Mouse (Mus musculus) liver (tissue): ENCODE measurements around the gene H2-T23.
"Not testable (repeated sequence)": the region's sequence is repeated elsewhere in the genome, so short reads cannot be mapped to it uniquely, and the experiment has no call there.

Experiments used
- DNase-seq: peaks from one replicate; pipeline ENCODE4 v3.0.0-alpha.2; 2020; ENCODE audit warnings: mixed read lengths

H2-T23 gene

DNA sequence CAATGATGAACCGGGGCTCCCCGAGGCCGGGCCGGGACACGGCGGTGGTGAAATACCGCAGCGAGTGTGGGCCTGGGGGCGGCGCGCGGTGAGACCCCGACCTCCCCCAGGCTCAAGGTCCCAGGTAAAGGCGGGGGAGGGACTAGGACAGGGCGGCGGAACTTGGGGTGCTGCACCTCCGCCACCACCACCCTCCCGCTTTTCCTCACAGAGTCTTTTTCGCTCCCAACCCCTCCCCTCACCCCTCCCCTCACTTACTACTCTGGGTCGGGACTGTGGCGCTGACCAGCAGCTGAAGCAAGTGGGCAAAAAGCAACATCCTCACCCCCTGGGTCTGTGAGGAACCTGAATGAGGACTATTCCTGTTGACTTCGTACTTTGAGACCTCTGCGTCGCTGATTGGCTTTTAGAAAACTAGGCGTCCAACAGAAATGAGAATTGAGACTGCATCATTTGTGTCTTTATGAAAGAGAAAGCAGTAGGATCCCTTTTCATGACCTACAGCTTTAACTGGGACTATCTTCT, at the start of gene H2-T23:
H2-T23 (minus strand) TSS at position 505 of the 525 bp plus-strand sequence.
- DNase-seq: peak; percentile 58

DNA sequence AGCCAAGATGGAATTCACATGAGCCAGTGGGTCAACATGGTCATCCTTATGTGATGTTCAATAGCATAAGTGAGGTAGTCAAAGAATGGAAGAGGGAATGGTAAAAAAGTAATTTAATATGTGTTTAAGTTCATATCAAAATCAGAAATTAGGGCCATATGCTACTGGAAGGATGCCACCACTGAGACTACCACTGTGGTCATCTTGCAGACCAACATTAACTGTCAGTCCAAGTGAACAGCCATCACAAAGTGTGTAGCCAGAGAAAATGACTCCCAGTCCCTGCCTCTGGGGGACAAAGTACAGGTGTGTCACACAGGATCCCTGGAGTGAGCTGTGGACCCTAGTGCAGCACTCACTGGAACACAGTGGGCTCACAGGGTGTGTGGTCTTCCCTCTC, 49.2 kb upstream of the H2-T23 start:
- not testable (repeated sequence) for DNase-seq

DNA sequence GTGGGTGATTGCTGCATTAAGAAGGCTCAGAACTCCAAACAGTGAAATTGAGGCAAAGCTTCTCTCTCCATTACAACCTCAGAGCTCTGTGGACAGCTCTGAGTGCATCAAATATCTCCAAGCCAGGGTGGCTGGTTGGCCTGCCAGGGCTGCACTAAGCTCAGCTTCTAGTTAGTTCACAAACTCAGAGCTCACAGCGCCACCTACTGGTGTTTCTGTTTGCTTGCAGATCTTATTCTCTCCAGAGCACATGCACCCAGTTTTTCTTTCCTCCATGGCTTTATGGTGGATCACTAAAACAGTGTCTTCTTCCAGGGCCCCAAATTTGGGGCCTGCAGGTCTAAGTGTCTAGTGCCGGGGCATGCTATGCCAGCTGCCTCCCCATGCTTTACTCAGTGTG, 28.2 kb upstream of the H2-T23 start:
- peak; percentile 81 for DNase-seq

DNA sequence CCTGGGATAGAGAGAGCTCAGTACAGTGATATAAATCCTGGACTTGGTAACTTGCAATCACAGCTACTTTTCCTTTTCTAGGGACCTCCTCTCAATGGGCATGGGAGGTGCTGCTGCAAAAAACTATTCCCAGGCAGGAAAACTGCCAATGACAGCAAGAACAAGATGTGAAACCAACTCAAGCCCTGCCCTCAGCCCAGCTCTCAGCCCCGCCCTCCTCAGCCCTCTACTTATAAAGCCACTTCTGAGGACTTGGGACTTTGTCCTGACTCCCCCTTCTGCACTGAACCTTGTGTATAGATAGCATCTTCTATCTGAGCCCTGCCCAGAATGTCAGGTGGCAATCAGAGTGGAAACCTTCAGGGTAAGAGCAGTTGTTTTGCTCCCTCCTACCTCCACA, 25.7 kb upstream of the H2-T23 start, which contains the start of gene Gm11127:
Gm11127 (minus strand) TSS at position 10 of the 400 bp plus-strand sequence.
- DNase-seq: not testable (repeated sequence)

DNA sequence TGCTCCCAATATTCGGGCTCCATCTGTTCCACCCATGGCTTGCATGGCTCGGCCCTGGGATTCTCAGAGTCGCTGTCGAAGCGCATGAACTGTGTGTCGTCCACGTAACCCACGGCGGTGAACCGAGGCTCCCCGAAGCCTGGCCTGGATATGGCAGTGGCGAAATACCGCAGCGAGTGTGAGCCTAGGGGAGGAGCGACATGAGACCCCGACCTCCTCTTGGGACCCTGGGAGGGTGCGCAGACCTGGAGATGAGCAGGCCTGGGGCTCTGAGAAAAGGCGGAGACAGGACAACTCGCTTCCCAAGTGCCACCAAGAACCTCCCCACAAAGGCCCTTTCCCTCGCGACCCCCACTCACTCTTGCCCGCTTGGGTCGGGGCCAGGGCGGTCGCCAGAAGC, 25.3 kb upstream of the H2-T23 start:
- not testable (repeated sequence) for DNase-seq

DNA sequence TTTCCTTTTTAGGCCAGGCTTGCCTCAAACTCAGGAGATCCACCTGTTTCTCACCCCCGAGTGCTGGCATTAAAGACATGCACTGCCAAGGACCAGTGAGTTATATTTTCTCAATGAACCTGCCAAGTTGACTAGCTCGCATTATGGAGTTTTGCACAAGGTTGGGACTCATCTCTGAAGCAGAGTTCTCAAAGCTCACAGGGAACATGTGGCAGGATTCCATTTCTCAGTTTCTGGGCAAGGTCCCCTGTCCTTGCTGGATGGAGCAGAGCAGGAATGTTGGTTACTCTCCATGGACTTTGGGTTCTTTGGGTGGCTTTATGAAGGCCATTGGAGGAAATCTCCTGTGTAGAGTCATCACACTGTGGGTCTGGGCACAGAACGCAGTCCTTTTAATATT, 10.6 kb upstream of the H2-T23 start:
- no peak for DNase-seq

DNA sequence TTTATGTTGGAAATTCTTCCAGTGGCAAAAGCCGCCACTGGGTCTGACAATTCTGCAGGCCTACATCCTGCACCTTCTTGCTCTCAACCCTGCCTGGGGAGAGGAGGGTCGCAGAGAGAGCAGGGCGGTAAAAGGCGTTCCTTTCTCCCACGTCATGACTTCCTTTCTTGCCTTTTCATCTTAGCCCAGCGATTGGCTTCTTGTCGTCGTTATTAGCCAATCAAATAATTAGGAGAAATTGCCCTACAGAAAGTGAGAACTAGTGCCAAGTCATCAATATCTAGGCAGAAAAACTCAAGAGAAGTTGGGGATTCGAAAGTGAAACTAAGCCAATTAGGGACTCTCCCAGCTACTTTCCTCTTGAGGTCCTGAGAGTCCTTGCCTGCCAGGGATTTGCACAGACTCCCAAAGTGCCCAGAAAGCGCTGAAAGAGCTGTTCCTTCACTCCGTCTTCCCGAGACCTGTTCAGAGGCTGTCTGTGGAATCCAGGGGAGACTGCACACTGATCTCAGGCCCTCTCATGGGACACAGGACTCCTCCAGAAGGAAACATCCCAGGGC, 10.0 kb upstream of the H2-T23 start, which contains the start of the genes H2-T22 and Gm6034:
H2-T22 (minus strand) TSS at position 138 of the 560 bp plus-strand sequence.
Gm6034 (plus strand) TSS at position 352 of the 560 bp plus-strand sequence.
- DNase-seq: peak; percentile 69

DNA sequence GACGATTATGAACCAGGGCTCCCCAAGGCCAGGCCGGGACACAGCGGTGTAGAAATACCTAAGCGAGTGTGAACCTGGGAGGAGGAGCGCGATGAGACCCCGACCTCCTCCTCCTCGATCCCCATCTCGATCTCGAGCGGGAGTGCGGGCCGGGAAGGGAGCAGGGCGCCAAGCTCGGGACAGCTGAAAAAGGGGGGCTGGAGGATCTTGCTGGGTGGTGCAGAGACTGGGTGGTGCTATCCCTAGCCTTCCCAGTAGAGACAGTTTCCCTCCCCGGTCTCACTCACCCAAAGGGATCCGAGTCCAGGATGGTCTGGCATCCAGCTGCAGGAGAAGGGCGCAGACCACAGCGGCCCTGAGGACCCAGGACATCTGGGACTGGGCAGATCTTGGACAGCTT, 9.4 kb upstream of the H2-T23 start:
- not testable (repeated sequence) for DNase-seq

DNA sequence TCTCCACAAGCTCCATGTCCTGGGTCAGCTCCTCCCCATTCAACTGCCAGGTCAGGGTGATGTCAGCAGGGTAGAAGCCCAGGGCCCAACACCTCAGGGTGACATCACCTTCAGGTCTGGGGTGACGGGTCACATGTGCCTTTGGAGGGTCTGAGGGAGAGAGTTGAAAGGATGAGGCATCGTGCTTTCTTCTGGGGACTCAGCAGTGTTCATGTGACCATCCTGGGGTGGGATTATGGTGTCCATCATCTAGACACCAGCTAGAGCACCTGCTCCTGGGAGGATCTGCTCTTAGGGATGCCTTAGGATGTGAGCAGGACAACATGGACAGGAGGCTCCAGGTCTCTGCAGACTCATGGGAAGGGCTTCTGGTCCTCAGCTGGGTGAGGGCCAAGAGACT, 7.9 kb upstream of the H2-T23 start:
- DNase-seq: not testable (repeated sequence)

DNA sequence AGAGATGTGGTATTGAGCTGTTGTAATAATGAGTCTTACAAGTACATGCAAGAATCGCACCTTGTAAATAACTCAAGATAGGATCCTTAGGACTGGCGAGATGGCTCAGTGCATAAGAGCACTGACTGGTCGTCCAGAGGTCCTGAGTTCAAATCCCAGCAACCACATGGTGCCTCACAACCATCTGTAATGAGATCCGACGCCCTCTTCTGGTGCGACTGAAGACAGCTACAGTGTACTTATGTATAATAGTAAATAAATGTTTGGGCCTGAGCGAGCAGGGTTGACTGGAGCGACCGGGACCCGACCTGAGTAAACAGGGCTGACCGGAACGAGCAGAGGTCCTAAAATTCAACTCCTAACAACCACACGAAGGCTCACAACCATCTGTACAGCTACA, 3.5 kb upstream of the H2-T23 start:
- DNase-seq: not testable (repeated sequence)

DNA sequence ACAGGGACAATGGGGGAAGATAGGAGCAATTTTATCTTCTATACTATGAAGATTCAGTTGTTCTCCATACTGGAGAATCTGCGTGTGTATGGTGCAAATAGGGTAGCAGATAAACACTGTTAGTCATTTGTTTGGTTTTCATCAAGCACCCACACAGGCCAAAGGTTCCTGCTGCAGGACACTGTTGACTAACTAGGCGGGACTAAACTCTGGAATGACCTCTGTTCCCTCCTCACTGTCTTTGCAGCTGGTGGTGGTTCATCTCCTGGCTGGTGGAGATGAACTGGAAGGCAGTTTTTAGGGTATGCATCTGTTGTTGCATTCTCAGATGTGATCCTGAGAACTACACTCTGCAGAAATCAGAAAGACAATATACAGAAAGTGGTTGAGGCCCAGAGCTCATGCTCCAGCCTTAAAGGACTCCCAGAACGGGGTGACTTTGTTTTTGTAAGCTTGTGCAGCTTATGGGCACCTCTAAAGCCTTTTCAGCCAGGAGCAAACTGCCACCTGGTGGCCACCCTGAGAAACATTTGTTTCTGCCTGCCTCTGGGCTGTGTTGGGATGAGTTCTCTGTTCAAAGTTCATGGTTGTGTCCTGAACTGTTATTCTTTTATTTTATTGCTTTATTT, 2.5 kb upstream of the H2-T23 start:
- peak; percentile 71 for DNase-seq

DNA sequence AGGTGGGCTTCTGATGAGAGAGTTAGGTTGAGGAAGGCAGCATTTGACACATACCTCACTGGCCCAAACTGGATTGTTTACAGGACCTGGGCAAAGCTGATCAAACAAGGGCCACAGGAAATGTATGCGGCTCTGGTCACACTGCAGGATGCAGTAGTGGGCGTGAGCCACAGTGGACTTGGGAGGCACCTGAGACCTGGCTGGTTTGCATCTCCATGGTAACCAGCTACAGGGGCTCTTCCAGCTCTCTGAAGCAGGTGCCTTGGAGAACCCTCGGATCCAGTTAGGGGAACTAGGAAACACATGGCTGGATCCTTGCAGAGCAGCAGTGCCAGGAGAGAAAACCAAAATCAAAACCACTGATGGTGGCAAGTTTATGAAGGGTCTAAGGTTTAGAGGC, 1.9 kb upstream of the H2-T23 start:
- DNase-seq: not testable (repeated sequence)

DNA sequence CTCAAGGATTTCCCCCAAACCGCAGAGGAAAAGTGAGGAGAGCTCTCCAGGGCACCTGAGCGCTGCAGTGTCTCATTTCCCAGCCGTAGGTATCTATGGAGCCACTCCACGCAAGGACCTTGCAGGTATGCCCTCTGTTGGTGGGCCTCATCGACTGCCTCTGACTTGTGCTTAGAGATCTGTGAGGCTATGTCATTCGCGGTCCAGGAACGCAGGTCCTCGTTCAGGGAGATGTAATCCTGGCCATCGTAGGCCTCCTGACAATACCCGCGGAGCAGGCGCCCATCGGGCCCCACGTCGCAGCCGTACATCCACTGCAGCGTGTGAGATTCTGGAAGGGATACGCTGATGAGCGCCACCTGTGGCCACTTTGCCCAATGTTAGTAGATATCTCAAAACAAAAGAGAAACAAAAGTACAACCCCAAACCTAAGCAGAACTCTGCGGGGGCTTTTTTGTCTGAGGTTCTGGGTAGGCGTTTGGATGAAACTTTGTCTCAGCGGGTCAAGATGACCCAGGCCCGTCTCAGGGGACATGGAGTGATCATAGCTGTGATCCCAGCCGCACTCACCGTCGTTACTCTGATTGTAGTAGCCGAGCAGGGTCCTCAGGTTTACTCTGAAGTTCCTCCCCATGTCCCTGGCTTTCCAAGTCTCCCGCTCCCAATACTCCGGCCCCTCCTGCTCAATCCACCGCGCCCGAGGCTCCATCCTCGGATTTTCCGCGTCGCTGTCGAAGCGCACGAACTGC, 898 bp downstream of the H2-T23 start:
- peak; percentile 28 for DNase-seq

DNA sequence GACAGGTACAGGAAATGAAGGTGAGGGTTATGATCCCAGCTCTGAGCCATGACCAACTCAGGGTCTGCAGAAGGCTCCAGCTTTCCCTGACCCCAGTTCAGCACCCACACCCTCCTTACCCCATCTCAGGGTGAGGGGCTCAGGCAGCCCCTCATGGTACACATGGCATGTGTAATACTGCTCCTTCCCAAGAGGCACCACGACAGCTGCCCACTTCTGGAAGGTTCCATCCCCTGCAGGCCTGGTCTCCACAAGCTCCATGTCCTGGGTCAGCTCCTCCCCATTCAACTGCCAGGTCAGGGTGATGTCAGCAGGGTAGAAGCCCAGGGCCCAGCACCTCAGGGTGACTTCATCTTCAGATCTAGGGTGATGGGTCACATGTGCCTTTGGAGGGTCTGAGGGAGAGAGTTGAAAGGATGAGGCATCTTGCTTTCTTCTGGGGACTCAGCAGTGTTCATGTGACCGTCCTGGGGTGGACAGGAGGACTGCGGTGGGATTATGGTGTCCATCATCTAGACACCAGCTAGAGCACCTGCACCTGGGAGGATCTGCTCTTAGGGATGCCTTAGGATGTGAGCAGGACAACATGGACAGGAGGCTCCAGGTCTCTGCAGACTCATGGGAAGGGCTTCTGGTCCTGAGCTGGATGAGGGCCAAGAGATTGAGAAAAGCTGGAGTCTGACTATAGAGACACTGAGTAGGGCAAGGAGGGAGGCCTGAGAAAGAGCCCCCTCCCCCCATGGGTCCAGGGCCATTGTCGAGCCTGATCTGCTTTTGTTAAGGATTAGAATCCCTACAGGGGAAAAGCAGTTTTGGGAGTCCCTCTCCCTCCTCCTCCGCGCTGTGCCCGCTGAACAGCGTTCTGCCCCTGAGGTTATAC, 1.7 kb downstream of the H2-T23 start:
- DNase-seq: not testable (repeated sequence)

DNA sequence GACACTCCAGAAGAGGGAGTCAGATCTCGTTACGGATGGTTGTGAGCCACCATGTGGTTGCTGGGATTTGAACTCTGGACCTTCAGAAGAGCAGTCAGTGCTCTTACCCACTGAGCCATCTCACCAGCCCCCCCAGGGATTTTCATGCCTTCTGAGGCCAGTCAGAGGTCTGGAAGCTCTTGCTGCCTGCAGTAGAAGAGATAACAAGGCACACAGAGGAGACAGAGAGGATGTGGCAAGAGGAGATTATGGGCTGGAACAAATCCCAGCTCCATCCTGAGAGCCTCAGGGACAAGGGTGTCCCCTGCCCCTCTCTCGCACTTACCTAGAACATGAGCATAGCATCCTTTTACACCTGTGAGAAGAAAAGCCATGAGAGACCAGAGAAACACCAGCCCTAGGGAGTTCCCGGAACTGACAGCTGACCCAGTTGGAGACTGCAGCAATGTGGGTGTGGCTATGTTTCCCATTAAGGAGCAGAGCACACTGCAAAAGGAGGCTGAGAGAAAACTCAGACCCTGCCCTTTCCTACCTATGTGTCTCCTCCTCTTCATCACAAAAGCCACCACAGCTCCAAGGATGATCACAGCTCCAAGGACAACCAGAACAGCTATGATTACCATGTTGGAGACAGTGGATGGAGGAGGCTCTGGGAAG, 2.5 kb downstream of the H2-T23 start:
- DNase-seq: peak; percentile 58

DNA sequence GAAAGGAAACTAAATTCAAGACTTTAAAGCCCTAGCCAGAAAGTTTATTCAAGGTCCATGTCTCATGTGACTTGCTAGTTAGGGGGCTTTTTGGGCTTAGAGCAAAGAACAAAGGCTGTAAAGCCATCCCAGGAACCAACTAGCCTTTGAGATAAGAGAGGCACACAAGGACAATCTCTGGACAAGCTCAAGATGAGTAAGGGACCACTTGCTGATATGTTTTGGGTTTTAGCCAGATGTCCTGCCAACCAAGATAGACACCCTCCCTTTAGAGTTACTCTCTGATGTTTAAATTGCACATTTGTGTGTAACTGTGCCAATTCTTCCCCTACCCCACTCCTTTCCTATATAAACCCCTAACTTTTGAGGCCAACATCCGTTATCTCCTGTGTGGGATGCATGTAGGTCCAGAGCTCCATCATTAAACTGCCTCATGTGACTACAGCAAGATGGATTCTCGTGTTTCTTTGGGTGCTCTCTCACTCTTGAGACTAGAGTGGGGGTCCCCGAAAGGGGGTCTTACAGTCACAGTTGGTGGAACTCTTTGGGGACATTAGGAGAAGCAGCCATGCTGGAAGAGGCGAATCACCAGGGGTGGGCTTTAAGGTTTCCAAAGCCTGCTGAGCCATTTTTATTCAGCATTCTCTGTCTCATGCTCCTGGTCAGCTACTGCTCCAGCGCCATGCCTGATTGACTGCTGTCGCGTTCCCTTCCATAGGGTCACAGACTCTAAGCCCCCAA, 3.6 kb downstream of the H2-T23 start:
- DNase-seq: no peak

DNA sequence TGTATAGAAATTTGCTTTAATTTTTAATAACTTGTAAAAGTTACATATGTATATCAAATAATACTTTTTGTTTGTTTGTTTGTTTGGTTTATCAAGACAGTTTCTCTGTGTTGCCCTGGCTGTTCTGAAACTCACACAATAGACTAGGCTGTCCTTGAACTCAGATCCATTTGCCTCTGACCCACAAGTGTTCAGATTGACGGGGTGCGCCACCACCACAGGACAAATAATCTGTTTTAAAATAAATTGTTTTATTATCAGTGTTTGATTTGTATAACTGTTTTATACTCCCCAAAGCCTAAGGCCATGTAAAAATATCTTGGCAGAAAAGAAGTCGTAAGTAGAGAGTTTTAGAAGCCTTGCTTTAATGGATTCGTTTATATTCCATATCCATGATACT, 5.0 kb downstream of the H2-T23 start:
- DNase-seq: no peak

DNA sequence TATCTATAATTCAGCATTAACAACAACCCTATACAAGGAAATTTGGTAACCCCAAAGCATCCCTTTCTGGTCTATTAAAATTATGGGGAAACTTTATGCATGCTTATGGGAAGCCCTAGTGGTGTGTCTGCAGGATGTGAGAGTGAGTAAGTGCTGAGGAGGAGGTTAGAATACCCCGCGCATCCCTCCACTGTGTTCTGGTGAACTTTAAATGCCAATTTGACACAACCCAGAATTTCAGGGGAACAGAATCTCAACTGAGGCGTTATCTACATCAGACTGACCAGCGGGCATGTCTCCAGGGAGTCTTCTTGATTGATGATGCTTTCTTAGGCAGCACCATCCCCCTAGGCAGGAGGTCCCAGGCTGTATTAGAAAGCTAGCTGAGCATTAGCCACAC, 6.8 kb downstream of the H2-T23 start:
- DNase-seq: no peak

DNA sequence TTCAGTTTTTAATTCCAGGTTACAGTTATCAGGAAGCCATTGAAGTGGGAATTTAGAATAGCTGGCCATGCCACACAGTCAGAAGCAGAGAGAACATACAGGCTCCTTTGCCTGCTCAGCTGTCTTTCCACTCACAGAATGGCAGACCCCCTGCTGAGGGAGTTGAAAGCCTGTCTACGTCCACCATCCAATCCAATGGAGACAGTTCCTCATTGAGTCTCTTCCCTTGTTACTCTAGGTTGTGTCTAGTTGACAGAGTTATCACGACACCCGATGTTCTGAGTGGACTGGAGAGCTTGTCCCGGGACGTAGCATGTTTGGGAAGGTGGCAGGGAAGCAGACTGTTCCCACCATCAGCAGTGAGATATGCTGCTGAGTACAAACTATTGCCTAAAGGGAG, 7.5 kb downstream of the H2-T23 start:
- no peak for DNase-seq

DNA sequence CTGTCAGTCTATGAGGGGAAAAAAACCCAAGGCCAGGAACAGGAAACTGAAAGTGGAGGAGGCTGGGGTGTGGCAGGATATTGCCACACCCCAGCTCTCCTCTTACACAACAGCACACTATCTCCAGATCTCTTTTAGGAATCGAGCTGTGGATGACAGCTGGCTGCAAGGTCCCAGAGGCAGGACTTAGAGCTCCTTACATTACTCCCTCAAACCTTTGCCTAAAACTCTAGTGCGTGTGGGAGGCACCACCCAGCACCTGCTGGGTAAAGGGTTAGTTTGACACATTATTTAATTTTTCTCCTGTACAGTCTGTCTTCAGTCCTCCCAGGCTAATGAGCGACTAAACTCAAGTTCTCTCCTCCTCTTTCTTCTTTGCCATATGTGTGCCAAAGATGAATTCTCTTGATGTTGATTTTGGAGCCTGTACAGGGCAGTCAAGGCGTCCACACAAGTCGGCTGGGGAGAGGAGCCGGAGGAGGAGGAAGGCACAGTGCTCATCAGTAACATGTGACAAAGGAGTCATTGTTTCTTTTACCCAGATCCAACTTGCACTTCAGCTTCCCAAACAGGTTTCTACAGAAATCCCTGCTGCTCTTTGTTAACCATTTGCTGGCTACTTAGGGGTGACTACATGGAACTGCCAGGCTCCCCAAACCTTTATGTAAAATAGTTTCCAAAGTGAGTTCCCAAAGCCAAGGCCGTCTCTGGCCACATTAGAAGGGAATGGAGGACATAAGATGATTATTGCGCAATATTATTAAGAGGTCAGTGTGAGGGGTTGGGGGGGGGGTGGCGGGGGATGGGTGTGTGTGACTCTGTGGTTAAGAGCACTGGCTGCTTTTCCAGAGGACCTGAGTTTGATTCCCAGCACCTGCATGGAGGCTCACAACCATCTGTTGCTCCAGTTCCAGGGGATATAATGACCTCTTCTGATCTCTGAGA, 8.7 kb downstream of the H2-T23 start:
- DNase-seq: peak; percentile 48
